Mouse (Mus musculus) intestine, postnatal 0 days (tissue): ENCODE data around the gene Clybl. TPM values are rescaled to one million over a fixed set of nuclear protein-coding genes. Genes with fewer than 3 reads are reported as not detected.

Experiments used
- ATAC-seq: fragments of 200-750 bp; cut with Nextera tagmentation; 2 replicates; pipeline ENCODE4 v1.8.0; 2017; ENCODE audit warnings: mild to moderate bottlenecking, moderate TSS enrichment, moderate library complexity
- H3K27ac ChIP-seq: fragments of 300-500 bp; sonication (generic); 2 replicates; pipeline ENCODE4 v1.5.1; 2014; ENCODE audit warnings: mild to moderate bottlenecking, low read depth, low read length, moderate library complexity
- H3K27me3 ChIP-seq: fragments of 300-500 bp; sonication (generic); replicated peaks from 2 replicates; pipeline ENCODE4 v1.6.1; 2014; ENCODE audit warnings: low read length, mixed read lengths; ENCODE audit not compliant: control insufficient read depth, insufficient read depth
- H3K36me3 ChIP-seq: fragments of 300-500 bp; sonication (generic); 2 replicates; pipeline ENCODE4 v1.6.1; 2014; ENCODE audit warnings: mild to moderate bottlenecking, moderate library complexity; ENCODE audit not compliant: control insufficient read depth, insufficient read depth
- H3K4me1 ChIP-seq: fragments of 300-500 bp; sonication (generic); replicated peaks from 2 replicates; pipeline ENCODE4 v1.6.1; 2014; ENCODE audit warnings: antibody characterized with exemption, low read length, mixed read lengths; ENCODE audit not compliant: control insufficient read depth, insufficient read depth
- H3K4me2 ChIP-seq: fragments of 300-500 bp; sonication (generic); replicated peaks from 2 replicates; pipeline ENCODE4 v1.6.1; 2014; ENCODE audit warnings: low read depth, mild to moderate bottlenecking, moderate library complexity
- H3K4me3 ChIP-seq: fragments of 300-500 bp; sonication (generic); 2 replicates; pipeline ENCODE4 v1.5.1; 2014; ENCODE audit warnings: low read depth, low read length
- H3K9ac ChIP-seq: fragments of 300-500 bp; sonication (generic); 2 replicates; pipeline ENCODE4 v1.6.1; 2014; ENCODE audit warnings: mild to moderate bottlenecking, low read depth, low read length
- H3K9me3 ChIP-seq: fragments of 300-500 bp; sonication (generic); 2 replicates; pipeline ENCODE4 v1.6.1; 2016; ENCODE audit warnings: mixed run types; ENCODE audit not compliant: control insufficient read depth
- CTCF ChIP-seq: sonication (generic); IDR thresholded peaks from 2 replicates; pipeline ENCODE4 v1.5.1; 2016; ENCODE audit warnings: low read depth, mild to moderate bottlenecking, control low read depth, antibody characterized with exemption, moderate library complexity
- WGBS: fragments of 180-500 bp; shearing (Covaris S2); extraction: QIAGEN DNeasy Blood & Tissue Kit; methylation state at CpG from one replicate; pipeline ENCODE4 v1.1.7; 2014; 5-methylcytosine and 5-hydroxymethylcytosine counted together
- polyA plus RNA-seq: library from polyadenylated mRNA; unstranded; fragments of >200 nt; fragmentation: Nextera tagmentation; extraction: Ambion mirVana; gene quantifications from 2 replicates; pipeline ENCODE4 v1.2.1, GENCODE M21; 2015

The Clybl gene
- polyA plus RNA-seq, 1 experiment from 2014 or later = 22.2 TPM

GRCm38 (mm10) chr14:122305132-122305531, 123.6 kb downstream of the Clybl start:
- Histone ChIP-seq H3K27ac (no peak overlapping the region), H3K4me2 (no peak overlapping the region), H3K4me3 (no peak overlapping the region), H3K4me1 (no peaks in the 10 kb centered on the region), H3K36me3 (no peaks in the 10 kb centered on the region), H3K27me3 (no peaks in the 10 kb centered on the region), H3K9ac (no peak overlapping the region), H3K9me3 (no peaks in the 10 kb centered on the region)
- TF ChIP-seq CTCF = no peak
- ATAC-seq = no peak
- 62% methylated on average over 8 of the region's 8 CpGs for WGBS

- no peak overlapping the region for H3K4me3 ChIP-seq
- WGBS = 96% methylated on average over 6 of the region's 6 CpGs
- peak; percentile 21; the same call in 1 of the 2 replicates for TF ChIP-seq CTCF
- no peak overlapping the region for H3K27ac ChIP-seq
- H3K4me1 ChIP-seq = no peaks in the 10 kb centered on the region
- no peaks in the 10 kb centered on the region for H3K36me3 ChIP-seq
- no peak overlapping the region for H3K4me2 ChIP-seq
- no peaks in the 10 kb centered on the region for H3K27me3 ChIP-seq
- no peaks in the 10 kb centered on the region for H3K9me3 ChIP-seq
- no peak for ATAC-seq
- H3K9ac ChIP-seq = no peak overlapping the region
Measured at GRCm38 (mm10) chr14:122312415-122312814, 130.9 kb downstream of the Clybl start.

DNA sequence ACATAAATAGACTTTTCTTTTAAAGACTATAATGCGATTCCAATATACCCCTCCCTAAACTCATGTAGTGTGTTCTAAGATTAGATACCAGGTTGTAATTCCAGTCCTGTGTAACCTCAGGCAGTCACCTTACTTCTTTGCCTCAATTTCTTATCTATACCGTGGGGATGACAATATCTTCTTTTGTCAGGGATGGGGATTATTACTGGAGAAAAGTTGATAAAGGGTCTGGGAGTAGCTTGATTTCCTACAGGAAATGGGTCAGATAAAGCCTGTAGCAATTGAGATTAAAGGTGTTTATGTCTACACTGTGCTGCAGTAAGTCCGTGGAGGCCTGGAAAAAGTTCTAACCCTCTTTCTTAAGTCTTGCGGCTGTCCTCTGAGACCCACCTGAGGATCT, 131.8 kb downstream of the Clybl start:
- no peak for ATAC-seq
- Histone ChIP-seq H3K27me3 (no peaks in the 10 kb centered on the region), H3K4me1 (no peaks in the 10 kb centered on the region), H3K9ac (no peak overlapping the region), H3K27ac (no peak overlapping the region), H3K36me3 (no peaks in the 10 kb centered on the region), H3K4me3 (no peak overlapping the region), H3K9me3 (no peaks in the 10 kb centered on the region), H3K4me2 (no peak overlapping the region)
- TF ChIP-seq CTCF = no peak
- WGBS = 60% methylated on average over 4 of the region's 4 CpGs

GRCm38 (mm10) chr14:122315743-122316142, 134.2 kb downstream of the Clybl start:
- no peaks in the 10 kb centered on the region for H3K4me1 ChIP-seq
- WGBS = 93% methylated on average over 12 of the region's 12 CpGs
- no peak for TF ChIP-seq CTCF
- H3K4me3 ChIP-seq = no peak overlapping the region
- ATAC-seq = no peak
- no peak overlapping the region for H3K9ac ChIP-seq
- H3K36me3 ChIP-seq = no peaks in the 10 kb centered on the region
- no peaks in the 10 kb centered on the region for H3K9me3 ChIP-seq
- H3K4me2 ChIP-seq = no peak overlapping the region
- H3K27ac ChIP-seq = no peak overlapping the region
- no peaks in the 10 kb centered on the region for H3K27me3 ChIP-seq

- no peak overlapping the region for H3K4me3 ChIP-seq
- no peak overlapping the region for H3K9ac ChIP-seq
- H3K27ac ChIP-seq = no peak overlapping the region
- H3K4me1 ChIP-seq = no peaks in the 10 kb centered on the region
- ATAC-seq = no peak
- H3K27me3 ChIP-seq = no peaks in the 10 kb centered on the region
- no peak overlapping the region for H3K4me2 ChIP-seq
- H3K9me3 ChIP-seq = no peaks in the 10 kb centered on the region
- no peak for TF ChIP-seq CTCF
- WGBS = 16% methylated on average over 5 of the region's 5 CpGs
- no peaks in the 10 kb centered on the region for H3K36me3 ChIP-seq
Measured at GRCm38 (mm10) chr14:122322136-122322535, 140.6 kb downstream of the Clybl start.

DNA sequence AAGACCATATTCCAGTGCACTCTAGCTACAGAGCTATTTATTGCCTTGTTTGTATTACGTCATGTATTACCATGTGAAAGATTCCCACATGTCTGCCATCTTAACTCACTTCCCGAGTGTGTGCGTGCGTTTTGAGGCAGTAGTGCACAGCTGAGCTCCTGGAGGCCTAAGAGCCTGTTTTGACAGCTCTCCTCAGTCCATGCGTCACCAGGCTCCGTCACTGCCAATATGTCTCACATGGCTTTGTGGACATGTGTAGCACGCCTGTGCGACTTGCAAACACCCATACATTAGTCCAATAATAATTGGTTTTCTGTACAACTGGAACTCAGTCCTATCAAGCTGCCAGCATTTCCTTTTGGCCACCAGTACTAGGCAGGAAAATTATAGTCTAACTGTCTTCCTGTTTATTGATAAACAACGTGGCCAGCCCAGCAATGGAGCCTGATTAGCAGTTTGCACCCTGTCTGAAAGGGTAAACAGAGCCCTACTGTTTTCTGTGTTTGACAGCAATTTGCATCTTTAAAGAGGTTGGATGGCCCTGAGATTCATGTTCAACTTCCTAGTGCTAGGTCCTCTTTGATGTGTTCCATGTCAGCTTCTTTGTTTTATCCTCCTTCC, 142.4 kb downstream of the Clybl start:
- no peak overlapping the region for H3K4me3 ChIP-seq
- no peak overlapping the region for H3K27ac ChIP-seq
- H3K27me3 ChIP-seq = no peaks in the 10 kb centered on the region
- no peaks in the 10 kb centered on the region for H3K4me1 ChIP-seq
- no peak overlapping the region for H3K9ac ChIP-seq
- ATAC-seq = no peak
- TF ChIP-seq CTCF = no peak
- WGBS = 76% methylated on average over 9 of the region's 9 CpGs
- no peaks in the 10 kb centered on the region for H3K36me3 ChIP-seq
- no peaks in the 10 kb centered on the region for H3K9me3 ChIP-seq
- H3K4me2 ChIP-seq = no peak overlapping the region

- Histone ChIP-seq H3K9ac (no peak overlapping the region), H3K4me3 (no peak overlapping the region), H3K27ac (no peak overlapping the region), H3K36me3 (no peaks in the 10 kb centered on the region), H3K4me2 (no peak overlapping the region), H3K4me1 (no peaks in the 10 kb centered on the region), H3K27me3 (no peaks in the 10 kb centered on the region), H3K9me3 (no peaks in the 10 kb centered on the region)
- WGBS = 74% methylated on average over 9 of the region's 9 CpGs
- ATAC-seq = no peak
- TF ChIP-seq CTCF = no peak
Measured at GRCm38 (mm10) chr14:122330136-122330535, 148.6 kb downstream of the Clybl start.
